Mouse (Mus musculus) spleen, postnatal 4 days (tissue): Measurements from ENCODE around the gene Lhx4.

Experiments used
- DNase-seq, 2 experiments: peaks; one replicate each; pipeline ENCODE4 v3.0.0; 2022; ENCODE audit warnings: low spot score in 2 of 2

Gene Lhx4

GRCm38 (mm10) chr1:155742411-155743363 lies 8.8 kb downstream of the Lhx4 start:
- no peak for DNase-seq

GRCm38 (mm10) chr1:155741988-155742387 lies 9.5 kb downstream of the Lhx4 start:
- DNase-seq = no peak

GRCm38 (mm10) chr1:155741378-155741945 lies 10.0 kb downstream of the Lhx4 start:
- DNase-seq = no peak

GRCm38 (mm10) chr1:155740622-155741377 lies 10.7 kb downstream of the Lhx4 start:
- no peak for DNase-seq

- DNase-seq = no peak
These were observed 13.6 kb downstream of the Lhx4 start for GRCm38 (mm10) chr1:155737809-155738383.

- DNase-seq = peak in 1 of 2 experiments; percentile 63
These were observed 14.3 kb downstream of the Lhx4 start for GRCm38 (mm10) chr1:155737017-155737808.

GRCm38 (mm10) chr1:155736096-155736825 lies 15.2 kb downstream of the Lhx4 start:
- no peak for DNase-seq

- DNase-seq = no peak
These were observed 20.3 kb downstream of the Lhx4 start for GRCm38 (mm10) chr1:155731156-155731555.

GRCm38 (mm10) chr1:155729113-155729795 lies 22.2 kb downstream of the Lhx4 start:
- no peak for DNase-seq

- no peak for DNase-seq
These were observed 23.7 kb downstream of the Lhx4 start for GRCm38 (mm10) chr1:155727830-155728229.

GRCm38 (mm10) chr1:155725876-155726275 lies 25.6 kb downstream of the Lhx4 start:
- no peak for DNase-seq

- no peak for DNase-seq
These were observed 27.2 kb downstream of the Lhx4 start for GRCm38 (mm10) chr1:155724301-155724700.

GRCm38 (mm10) chr1:155722185-155722584 lies 29.3 kb downstream of the Lhx4 start:
- DNase-seq = peak in 1 of 2 experiments; percentile 46

GRCm38 (mm10) chr1:155721443-155721842 lies 30.0 kb downstream of the Lhx4 start:
- DNase-seq = no peak

- no peak for DNase-seq
These were observed 31.5 kb downstream of the Lhx4 start for GRCm38 (mm10) chr1:155720006-155720405.

- no peak for DNase-seq
These were observed 32.6 kb downstream of the Lhx4 start for GRCm38 (mm10) chr1:155718851-155719250.

- DNase-seq = no peak
These were observed 34.2 kb downstream of the Lhx4 start for GRCm38 (mm10) chr1:155717301-155717700.

GRCm38 (mm10) chr1:155715366-155715765 lies 36.1 kb downstream of the Lhx4 start:
- no peak for DNase-seq

GRCm38 (mm10) chr1:155713306-155713705 lies 38.2 kb downstream of the Lhx4 start:
- no peak for DNase-seq

GRCm38 (mm10) chr1:155704182-155704581 lies 47.3 kb downstream of the Lhx4 start:
- no peak for DNase-seq
